Mouse (Mus musculus): ENCODE measurements at regions not wholly inside any gene's neighbourhood (a gene's known extent, or its start where the extent isn't known, plus 50 kb on each side); places are given as distances from the start of the nearest gene placed in this dataset.

DNA sequence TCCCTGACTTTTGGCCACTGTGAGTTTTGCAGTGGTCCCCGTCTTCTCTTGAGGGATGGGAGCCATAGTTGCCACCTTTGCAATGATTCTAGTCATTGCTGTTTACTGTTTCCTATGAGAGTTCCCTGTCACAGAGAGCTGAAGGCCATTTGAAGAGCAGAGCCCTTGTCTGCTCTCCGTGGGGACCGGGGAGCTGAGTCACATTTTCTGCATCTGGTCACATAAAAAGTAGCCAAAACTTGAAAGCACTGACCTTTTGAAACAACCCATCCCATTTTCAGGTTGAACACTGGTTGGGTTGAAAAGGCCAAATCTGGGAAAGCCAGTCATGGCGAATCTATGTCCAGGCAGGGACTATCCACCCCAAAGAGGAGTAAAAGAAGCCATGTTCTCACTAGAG, 387.9 kb upstream of the Mki67 start:
- peak; percentile 18 to 56 for DNase-seq

DNA sequence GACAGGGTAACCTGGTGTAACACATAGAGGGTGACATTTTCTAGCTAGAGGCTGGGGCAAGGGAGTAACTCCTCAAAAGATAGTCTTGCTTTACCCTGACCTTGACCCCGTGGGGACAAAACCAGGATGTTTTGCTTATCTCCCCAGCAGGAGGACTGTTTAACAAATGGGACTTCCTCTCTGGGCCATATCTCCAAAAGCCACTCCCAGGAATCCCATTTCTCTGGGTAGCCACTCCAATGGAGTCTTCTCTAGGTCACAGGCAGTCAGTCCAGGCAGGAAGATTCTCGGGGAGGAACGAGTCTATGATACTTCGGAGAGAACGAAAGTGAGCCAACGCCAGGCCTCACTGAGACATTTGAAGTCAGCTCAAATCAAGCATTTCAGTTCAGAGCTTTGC, 396.0 kb upstream of the Mki67 start:
- DNase-seq = no peak

DNA sequence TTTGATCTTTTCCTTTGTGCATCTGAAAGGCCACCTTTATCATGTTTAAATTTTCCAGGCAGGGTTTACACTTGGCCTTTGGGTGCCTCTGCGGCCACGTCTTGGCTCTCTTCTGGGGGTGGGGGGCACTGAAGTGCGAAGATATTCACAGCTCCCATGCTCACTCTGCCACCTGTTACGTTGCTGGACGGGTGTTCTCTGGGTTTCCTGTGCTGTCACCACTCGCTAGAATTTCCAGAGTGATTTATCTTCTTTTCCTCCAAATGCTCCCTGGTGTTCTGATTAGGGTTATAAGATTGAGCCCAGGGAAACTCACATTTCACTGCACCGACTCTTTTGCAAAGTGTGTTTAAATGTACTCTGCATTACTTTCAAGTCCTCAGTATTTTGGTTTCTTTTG, 404.8 kb upstream of the Mki67 start:
- DNase-seq = no peak

GRCm38 (mm10) chr7:136121406-136121805, 405.2 kb upstream of the Mki67 start:
- DNase-seq = no peak

DNA sequence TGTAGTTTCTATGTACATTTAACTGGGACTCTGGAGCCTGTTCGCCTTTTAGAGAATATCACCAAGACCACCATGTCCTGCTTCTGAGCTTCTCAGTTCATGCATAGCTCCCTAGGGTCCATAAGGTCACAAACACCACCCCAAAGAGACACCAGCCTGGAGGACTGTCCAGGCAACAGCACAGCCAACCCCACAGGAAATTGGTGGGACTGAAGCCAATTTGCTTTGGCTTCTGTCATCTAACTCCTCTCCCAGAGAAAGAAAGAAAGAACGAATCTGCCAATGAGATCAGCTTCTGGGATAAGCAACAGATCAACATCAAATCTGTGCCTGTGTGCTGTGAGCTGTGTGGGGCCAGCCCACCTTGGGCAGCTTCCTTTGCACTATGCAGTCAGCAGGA, 408.6 kb upstream of the Mki67 start:
- DNase-seq = no peak

- no peak for DNase-seq
Observed at GRCm38 (mm10) chr7:136126393-136126792, 410.2 kb upstream of the Mki67 start.

GRCm38 (mm10) chr7:136127576-136127975, 411.4 kb upstream of the Mki67 start:
- DNase-seq = no peak

GRCm38 (mm10) chr7:136129721-136130123, 413.6 kb upstream of the Mki67 start:
- no peak for DNase-seq

DNA sequence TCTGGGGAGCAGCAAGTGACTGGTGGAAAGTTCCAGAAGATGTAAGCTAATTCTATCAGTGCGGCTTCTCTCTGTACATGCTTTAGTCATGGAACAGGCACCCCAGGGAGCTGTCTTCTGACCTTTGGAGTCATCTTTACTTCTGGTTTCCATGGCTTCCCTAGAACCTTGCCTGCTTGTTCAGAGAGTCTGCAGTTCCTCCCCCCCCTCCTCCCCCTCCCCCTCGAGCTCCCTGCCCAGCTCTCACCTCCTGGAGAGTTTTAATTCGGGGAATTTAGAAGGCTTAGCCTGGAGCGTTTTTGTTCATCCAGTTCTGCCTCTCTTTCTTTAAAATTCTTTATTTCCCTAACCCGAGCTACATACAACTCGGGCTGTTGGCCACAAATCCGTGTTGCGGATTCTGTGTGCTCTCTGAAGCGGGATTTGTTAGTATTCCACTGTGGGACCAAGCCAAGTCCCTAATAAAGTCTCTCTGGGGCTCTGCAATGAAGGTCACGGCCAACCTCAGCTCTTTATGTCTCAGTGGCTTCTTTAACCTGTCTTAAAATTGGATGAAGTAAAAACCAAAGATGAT, 414.6 kb upstream of the Mki67 start:
- DNase-seq = no peak

- no peak for DNase-seq
Observed at GRCm38 (mm10) chr7:136132976-136133375, 416.8 kb upstream of the Mki67 start.

DNA sequence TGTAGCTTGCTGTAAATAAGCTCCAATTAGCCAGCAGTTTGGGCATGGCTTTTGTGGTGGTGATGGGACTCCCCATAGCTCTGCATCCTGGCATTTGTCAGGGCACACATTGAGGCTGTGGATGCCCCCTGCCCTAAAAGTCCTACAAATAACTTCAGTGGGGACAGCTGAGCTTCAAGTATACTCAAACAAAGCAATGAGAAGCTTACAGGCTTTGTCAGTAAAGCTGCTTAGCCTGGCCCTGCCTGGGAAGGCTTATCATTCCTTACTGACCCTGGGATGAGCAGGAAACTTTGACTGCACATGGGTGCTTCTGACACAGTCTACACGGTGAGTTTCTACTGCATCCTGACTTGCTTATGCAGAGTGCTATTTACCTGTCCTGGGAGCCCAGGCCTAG, 420.5 kb upstream of the Mki67 start:
- no peak for DNase-seq

- DNase-seq = no peak
Observed at GRCm38 (mm10) chr7:136137341-136137740, 421.2 kb upstream of the Mki67 start.

- no peak for DNase-seq
Observed at GRCm38 (mm10) chr7:136137831-136138602, 421.9 kb upstream of the Mki67 start.

DNA sequence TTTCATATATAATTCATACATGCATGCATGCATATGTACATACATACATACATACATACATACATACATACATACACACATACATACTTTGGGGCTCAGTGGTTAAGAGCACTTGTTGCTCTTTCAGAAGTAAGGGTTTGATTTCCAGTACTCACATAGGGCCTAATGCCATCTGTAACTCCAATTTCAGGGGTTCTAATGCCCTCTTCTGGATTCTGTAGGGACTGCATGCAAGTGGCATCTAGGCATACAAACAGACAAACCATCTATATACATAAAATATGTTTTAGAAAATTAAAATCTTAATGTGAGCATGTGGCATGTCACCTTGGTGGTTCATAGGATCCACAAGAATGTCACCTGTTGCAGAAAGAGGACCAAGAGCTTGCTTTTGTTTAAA, 426.7 kb upstream of the Mki67 start:
- peak in 1 of 2 experiments; percentile 16 for DNase-seq

DNA sequence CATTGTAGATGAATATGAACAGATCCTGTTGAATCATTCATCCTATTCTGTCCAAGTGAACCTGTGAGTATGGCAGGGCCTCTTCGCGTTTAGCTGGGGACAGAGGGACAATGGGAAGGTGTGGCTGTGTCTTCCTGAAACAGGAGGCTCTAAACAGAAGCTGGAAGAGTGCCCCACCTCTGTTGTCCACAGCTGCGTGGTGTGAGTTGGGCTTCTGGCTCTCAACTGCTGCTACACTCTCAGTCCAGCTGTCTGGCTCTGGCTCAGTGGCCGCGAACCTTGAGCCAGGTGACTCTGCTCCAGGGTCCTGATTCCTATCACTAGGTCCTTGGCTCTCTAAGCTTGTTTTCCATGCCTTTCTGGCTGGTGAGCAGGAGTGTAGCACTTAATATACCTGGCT, 434.0 kb upstream of the Mki67 start:
- no peak for DNase-seq

- DNase-seq = no peak
Observed at GRCm38 (mm10) chr7:136151301-136151930, 435.3 kb upstream of the Mki67 start.

GRCm38 (mm10) chr7:136152470-136152869, 436.3 kb upstream of the Mki67 start:
- peak; percentile 26 to 59 for DNase-seq

- no peak for DNase-seq
Observed at GRCm38 (mm10) chr7:136153621-136154020, 437.5 kb upstream of the Mki67 start.

DNA sequence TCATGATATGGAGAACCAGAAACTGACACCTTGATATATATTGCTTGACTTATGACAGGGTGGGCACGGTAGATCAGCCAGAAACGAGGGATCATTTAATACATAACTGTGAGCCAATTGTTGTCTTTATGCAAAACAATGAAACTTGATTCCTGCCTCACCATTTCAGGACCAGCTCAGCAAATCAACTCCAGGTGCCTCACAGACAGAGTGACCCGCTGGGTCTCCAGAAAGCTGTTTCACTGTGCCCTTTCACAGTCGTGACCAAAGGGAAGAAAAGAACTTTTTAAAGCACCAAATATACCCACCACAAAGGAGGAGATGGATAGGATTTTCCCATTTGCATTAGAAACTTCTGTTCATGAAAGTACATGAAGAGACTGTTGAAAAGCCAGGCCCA, 443.0 kb upstream of the Mki67 start:
- DNase-seq = no peak

DNA sequence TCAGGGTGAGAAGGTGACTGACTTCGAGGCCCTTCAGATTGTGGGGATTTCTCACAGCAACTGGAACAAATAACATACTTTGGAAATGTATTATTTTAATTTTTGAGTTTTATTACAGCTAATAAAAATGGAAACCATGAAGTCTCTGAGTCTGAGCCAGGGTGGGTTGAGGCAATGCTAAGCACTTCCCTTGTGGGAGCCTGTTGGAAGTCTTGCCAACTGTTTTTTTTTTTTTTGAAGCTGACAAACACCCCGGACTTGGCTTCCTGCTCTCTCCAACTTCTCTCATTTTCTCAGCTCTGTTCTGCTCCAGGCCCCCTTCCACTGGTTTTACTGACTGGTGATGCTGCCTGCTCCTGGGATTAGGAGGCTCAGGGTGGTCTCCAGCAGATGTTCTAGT, 445.4 kb upstream of the Mki67 start:
- DNase-seq = no peak

DNA sequence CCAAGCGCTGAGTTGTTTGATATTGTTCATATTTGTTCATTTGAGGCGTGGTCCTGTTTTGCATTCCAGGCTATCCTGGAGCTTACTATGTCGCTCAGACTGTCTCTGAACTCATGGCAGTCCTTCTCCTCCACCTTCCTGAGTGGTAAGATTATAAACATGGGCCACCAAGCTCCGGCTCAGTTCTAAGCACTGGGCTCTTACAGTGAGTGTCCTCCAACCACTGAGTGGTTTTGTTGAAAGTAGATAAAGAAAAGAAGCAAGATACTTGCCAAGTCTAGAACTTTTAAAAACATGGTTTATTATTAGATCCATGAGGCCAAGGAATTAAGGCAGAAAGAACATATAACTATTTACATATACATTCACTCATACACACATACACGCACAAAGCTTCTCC, 448.7 kb upstream of the Mki67 start:
- no peak for DNase-seq

DNA sequence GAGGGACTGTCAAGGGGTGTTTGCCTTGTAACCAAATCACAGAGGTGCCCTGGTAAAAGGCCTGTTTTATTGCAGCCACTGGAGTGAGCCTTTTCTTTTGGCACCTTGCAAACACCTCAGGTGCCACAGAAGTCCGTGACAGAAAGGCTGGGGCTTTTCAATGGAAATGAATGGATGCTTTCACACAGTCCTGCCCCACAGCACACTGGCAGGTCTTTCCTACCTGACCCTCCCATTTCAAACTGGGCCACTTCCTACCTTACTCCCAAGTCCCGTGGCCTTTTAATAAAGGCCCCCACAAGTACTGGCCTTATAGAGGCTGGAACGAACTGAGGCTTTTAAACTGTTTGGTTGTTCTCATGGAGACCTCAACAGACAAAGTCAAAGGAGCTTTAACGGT, 453.1 kb upstream of the Mki67 start:
- no peak for DNase-seq

DNA sequence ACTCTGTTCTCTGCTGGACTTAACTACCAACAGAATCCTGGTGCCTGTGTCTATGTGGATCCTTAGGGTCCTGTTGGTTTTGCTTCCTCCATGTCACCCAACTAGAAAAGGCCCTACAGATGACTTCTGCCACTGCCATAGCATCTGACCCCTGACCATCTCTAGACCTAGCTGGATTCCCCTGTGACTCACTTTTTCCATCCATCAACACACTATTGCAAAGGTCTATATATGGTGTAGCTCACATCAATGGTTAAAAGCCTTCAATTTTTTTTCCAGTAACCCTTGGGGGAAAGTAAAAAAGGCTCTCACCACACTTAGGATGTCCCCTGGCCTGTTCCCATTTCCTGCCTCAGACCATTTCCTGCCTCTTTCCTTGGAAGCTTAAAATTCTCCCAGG, 460.2 kb upstream of the Mki67 start:
- no peak for DNase-seq

GRCm38 (mm10) chr7:136180996-136181395, 464.8 kb upstream of the Mki67 start:
- no peak for DNase-seq

Data from adrenal gland, postnatal 36 days (tissue).